Mouse (Mus musculus) left cerebral cortex, adult 2 months (tissue): ENCODE data around the gene Galp. TPM values are rescaled to one million over a fixed set of nuclear protein-coding genes. Genes with fewer than 3 reads are reported as not detected.
"Not testable (repeated sequence)": the region's sequence is repeated elsewhere in the genome, so short reads cannot be mapped to it uniquely, and the experiment has no call there.

Experiments
- DNase-seq, 2 experiments: peaks; one replicate each; pipeline ENCODE4 v3.0.0; 2021 to 2022; ENCODE audit warnings: low spot score in 2 of 2, mixed read lengths in 1 of 2; ENCODE audit errors: extremely low spot score in 1 of 2
- H3K27ac ChIP-seq: fragments of 200-600 bp; 2 replicates; pipeline ENCODE4 v1.8.1; 2022
- H3K4me3 ChIP-seq: fragments of 200-600 bp; 2 replicates; pipeline ENCODE4 v1.8.1; 2022
- CTCF ChIP-seq: fragments of 200-600 bp; IDR thresholded peaks from 2 replicates; pipeline ENCODE4 v1.8.1; 2022; ENCODE audit warnings: antibody characterized with exemption, mild to moderate bottlenecking, moderate library complexity
- intact Hi-C: fragments of 180-260 bp; cut with DNase I; formaldehyde crosslinking; loops from one replicate; pipeline ENCODE4 v1.15.1; 2025
- total RNA-seq, 2 experiments: library from RNA; stranded (reverse); gene quantifications; 2 replicates each; pipeline ENCODE4 v1.2.3; 2021

Galp gene
- total RNA-seq, 2 experiments from 2014 or later, result not detected

DNA sequence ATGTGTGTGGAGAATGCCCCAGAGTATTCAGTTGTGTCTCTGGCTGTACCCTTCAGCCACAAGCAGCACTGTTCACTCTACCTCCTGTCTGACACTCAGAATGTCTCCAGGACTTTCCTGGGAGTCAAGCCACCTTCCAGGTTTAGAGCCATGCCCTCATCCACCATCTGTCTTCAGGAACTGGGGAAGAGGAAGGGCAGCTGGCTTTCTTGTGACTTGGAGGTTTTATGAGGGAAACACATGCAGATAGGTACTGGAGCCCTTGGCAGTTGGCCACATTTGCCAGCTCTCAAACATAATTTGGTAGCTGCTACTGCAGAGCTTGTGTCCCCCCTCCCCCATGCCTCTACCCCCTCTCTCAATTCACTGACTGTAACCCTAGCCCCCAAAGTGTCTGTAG lies 17.9 kb upstream of the Galp start:
- no peak for DNase-seq
- Histone ChIP-seq H3K27ac (no peak overlapping the region), H3K4me3 (no peak overlapping the region)
- intact Hi-C loops, result no loop called here
- no peak for TF ChIP-seq CTCF

DNA sequence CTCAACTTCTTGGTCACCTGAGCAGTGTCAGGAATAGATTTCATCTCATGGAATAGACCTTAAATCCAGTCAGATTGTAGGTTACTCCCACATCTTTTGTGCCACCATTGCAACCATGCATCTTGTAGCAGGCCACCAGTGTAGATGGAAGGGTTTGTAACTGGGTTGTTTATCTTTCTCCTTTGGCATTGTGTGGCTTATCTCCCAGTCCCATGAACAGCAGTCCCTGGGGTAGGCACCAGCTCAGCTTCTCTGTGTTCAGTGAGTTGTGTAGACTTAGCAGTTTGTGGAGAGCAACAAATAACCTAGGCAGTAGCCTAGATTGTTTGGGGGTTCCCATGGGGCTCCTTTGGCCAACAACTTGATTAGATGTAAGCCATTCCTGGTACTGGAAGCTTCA lies 14.0 kb upstream of the Galp start:
- intact Hi-C loops, result no loop called here
- Histone ChIP-seq H3K27ac (no peak overlapping the region), H3K4me3 (no peak overlapping the region)
- TF ChIP-seq CTCF, result no peak
- no peak for DNase-seq

DNA sequence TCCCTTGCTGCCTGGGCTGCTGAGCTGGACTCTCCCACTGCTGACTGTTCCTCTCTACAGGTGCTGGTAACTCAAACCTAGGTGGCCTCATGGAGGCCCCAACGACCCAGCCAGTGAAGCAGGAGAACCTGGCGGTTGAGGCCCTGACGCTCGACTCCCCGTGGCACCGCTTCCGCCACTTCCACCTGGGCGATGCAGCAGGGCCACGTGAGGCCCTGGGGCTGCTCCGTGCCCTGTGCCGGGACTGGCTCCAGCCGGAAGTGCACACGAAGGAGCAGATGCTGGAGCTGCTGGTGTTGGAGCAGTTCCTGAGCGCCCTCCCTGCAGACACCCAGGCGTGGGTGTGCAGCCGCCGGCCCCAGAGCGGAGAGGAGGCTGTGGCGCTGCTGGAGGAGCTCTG lies 13.1 kb upstream of the Galp start:
- no peak for TF ChIP-seq CTCF
- no peak for DNase-seq
- intact Hi-C loops, result no loop called here
- Histone ChIP-seq H3K4me3 (no peak overlapping the region), H3K27ac (no peak overlapping the region)

DNA sequence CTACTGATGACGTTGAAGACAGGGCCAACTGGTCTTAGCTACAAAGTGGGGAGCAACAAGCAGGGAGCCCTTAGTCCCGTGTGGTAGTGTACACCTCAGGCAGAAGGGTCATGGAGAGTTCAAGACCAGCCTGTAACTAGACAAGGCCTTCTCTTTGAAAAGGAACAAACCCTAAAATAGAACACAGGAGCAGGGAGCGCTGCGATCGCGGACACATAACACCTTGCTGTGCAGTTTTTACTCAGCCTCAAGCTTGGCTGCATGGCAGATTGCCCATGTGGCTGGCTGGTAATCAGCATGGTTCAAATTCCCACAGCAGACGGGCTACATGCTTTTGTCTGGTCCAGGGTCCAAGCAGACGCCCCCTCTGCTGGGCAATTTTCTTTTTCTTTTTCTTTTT lies 12.4 kb upstream of the Galp start:
- Histone ChIP-seq H3K27ac (no peak overlapping the region), H3K4me3 (no peak overlapping the region)
- intact Hi-C loops, result no loop called here
- no peak for TF ChIP-seq CTCF
- DNase-seq, result no peak

DNA sequence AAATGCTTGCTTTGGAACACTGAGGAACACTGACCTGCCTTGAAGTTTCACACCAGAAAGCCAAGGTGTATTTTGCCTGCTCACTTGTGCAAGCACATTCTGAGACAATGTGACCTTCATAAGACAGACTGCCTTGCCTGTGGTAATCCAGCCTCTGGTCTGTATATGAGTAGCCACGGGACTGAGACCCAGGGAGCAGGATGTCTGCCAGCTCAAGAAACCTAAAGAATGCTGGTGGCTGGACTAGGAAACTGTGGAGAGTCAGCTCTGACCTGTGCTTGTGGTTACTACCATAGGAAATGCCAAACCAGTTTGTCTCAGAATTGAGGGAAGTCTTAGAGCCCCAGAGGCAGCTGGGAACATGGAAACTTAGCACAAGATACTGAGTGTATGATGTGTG lies 11.5 kb upstream of the Galp start:
- no peak overlapping the region for H3K4me3 ChIP-seq
- intact Hi-C loops, result no loop called here
- no peak for DNase-seq
- TF ChIP-seq CTCF, result no peak
- H3K27ac ChIP-seq, result no peak overlapping the region

DNA sequence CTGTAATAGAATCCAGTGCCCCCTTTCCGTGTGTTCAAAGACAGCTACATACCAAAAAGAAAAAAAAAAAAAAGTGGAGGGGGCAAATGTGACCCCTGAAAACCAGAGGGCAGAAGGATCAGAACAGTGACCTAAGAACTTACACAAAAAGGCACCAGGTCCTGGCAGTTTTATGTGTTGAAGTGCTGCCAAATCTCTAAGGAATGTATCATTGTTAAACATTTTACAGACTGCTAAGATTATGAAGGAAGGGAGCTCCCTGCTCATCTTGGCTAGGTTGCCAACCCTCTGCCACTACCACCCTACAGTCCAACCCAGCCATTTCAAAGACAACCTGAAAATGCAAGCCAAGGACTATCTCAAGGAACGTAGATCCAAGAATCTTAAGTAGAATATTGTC lies 10.7 kb upstream of the Galp start:
- no peak for DNase-seq
- TF ChIP-seq CTCF, result no peak
- H3K27ac ChIP-seq, result no peak overlapping the region
- no peak overlapping the region for H3K4me3 ChIP-seq
- intact Hi-C loops, result no loop called here

DNA sequence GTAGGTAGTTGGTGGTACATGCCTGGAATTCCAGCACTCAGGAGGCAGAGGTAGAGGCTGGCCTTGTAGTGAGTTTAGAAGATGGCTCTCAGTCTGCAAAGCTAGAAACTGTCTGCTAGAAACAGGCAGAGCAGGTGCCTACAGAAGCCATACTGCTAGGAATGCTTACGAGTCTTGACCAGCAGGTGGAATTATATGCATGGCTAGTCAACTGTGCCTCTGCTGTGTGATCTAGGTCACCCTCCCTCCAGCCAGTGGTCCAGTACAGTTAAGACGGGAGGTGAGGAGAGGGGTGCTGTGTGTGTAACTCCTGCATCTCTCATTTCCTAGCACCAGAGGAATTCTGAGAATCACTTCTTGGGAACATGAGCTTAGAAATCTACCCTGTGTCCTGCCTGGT lies 10.1 kb upstream of the Galp start:
- DNase-seq, result no peak
- H3K27ac ChIP-seq, result no peak overlapping the region
- intact Hi-C loops, result no loop called here

DNA sequence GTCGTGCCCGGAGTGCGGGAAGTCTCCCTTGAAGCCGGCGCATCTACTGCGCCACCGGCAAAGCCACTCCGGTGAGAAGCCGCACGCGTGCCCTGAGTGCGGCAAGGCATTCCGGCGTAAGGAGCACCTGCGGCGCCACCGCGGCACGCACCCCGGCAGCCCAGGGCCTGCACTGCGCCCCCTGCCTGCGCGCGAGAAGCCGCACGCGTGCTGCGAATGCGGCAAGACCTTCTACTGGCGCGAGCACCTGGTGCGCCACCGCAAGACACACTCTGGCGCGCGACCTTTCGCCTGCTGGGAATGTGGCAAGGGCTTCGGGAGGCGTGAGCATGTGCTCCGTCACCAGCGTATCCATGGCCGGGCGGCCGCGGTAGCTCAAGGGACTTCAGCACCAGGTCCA lies 7.3 kb upstream of the Galp start:
- intact Hi-C loops, result no loop called here
- no peak; the same call in 1 of the 2 replicates for TF ChIP-seq CTCF
- H3K4me3 ChIP-seq, result no peak overlapping the region
- H3K27ac ChIP-seq, result no peak overlapping the region
- no peak for DNase-seq

More for the DNA sequence above, 10.1 kb upstream of the Galp start:
- no peak for TF ChIP-seq CTCF
- H3K4me3 ChIP-seq, result no peak overlapping the region

DNA sequence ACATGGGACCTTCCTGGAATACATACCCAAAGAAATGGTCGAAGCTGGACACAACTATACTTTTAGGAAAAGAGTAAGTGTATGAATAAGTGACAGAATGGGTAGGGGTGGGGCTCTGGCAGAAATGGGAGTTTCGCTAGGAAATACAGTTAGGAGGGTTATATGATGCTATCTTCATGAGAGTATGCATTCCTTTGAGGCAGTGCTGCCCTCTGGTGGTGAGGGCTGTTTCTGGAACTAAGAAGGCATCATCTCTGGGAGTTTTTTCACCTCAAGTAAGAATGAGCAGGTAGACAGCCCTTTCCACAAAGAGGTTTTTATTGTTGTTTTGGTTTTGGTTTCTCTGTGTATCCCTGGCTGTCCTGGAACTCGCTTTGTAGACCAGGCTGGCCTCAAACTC lies 5.5 kb upstream of the Galp start:
- DNase-seq, result peak; percentile 64 to 84
- Histone ChIP-seq H3K27ac (no peak overlapping the region), H3K4me3 (no peak overlapping the region)
- intact Hi-C loops, result loop anchor here (1.0 to 2.0 kb wide), 2 partner anchors 19 to 64 kb away; partner anchors contain the start of gene Zfp444
- peak; percentile 83 for TF ChIP-seq CTCF

DNA sequence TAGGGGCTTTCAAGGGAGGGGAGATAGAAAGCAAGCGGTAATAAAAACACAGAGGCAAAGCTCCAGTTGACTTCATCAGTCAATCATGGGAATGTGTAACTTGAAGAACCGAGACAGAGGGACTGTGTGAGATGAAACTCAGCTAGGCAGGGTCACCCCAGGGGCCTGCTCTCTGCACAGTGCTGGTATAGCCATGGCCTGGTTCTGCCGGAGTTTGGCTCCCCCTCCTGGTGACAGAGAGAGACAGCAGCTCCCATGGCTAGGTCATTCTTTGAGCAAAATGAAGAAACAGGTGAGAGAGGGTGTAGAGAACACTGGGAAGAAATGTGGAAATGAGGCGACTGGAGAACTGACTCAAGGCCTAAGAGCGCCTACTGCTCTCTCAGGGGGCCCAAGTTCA lies 2.8 kb upstream of the Galp start:
- Histone ChIP-seq H3K4me3 (no peak overlapping the region), H3K27ac (no peak overlapping the region)
- TF ChIP-seq CTCF, result peak; percentile 84
- intact Hi-C loops, result no loop called here
- DNase-seq, result peak; percentile 55 to 58

DNA sequence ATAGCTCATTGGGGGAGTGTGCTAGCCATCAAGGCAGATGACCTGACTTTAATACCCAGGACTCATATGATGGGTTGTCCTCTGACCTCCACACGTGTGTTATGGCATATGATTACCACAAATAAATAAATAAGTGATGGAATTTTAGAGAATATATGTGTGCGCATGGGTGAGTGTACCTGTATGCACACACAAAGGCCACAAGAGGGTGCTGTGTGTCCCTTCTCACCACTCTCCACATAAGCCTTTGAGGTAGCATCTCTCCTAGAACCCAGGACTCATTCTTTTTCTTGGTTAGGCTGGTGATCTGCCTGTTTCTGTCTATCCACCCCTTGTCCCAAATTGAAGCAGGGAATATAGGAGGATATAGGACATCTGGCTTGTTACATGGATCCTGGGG lies 1.1 kb upstream of the Galp start:
- TF ChIP-seq CTCF, result peak; percentile 25; the same call in 1 of the 2 replicates
- Histone ChIP-seq H3K27ac (no peak overlapping the region), H3K4me3 (no peak overlapping the region)
- intact Hi-C loops, result no loop called here
- no peak for DNase-seq

DNA sequence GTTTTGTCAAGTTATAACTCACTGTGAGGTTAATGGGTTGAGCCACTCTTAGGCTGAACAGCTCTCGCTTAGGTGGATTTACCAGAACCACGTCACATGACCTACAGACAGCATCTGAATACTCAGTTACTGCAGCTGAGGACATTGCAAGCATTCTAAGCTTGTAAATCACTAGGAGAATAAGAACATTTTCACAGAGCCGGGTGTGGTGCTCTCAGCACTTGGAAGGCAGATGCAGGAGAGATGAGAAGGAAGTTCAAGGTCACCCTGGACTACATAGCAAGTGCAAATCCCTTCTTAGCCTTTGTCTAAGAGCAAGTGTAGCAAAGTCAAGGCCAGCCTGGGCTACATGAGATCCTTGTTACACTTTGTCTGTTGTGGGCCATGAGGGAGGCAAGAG lies 7.3 kb downstream of the Galp start:
- TF ChIP-seq CTCF, result no peak
- intact Hi-C loops, result no loop called here
- DNase-seq, result no peak
- Histone ChIP-seq H3K4me3 (no peak overlapping the region), H3K27ac (no peak overlapping the region)

DNA sequence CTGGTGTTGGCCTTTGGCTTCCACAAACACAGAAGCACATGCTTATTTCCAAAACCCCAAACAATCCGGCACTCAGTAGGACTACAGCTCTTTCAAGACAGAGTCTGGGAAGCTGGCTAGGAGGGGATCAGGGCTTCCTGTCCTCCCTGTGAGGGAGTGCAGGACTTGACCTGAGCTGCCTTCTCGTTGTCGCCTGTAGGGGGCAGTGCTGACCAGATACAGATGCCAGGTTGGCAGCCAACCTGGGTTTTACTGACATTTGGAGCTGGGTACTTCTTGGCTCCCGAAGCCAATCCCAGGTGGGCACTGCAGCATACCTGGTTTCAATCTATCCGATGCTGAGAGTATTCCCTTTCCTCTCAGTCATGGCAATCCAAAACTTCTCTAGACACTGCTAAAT lies 16.3 kb downstream of the Galp start:
- intact Hi-C loops, result no loop called here
- H3K27ac ChIP-seq, result no peak overlapping the region
- no peak overlapping the region for H3K4me3 ChIP-seq
- peak in 1 of 2 experiments; percentile 18 for DNase-seq
- peak; percentile 59 for TF ChIP-seq CTCF

DNA sequence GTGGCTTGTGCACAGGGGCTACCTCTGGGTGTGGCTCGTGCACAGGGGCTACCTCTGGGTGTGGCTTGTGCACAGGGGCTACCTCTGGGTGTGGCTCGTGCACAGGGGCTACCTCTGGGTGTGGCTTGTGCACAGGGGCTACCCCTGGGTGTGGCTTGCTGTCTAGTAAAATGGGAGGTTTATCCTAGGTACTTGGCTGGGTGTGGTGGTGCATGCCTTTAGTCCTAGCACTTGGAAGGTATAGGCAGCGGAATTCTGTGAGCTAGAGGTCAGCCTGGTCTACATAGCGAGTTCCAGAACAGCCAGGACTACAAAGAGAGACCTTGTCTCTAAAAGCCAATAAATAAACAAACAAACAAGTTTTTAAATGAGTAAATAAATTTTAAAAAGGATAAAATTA lies 17.8 kb downstream of the Galp start:
- H3K27ac ChIP-seq, DNase-seq, intact Hi-C loops, H3K4me3 ChIP-seq: not testable (repeated sequence)
